Mouse (Mus musculus): Measurements from ENCODE around the gene Nsl1. TPM values are rescaled to one million over a fixed set of nuclear protein-coding genes. Genes with fewer than 3 reads are reported as not detected.

Gene Nsl1
- total RNA-seq, 4 experiments from 2014 or later = 0.35 to 1.1 (median 0.72) TPM

GRCm38 (mm10) chr1:191095019-191095418 lies 32.2 kb downstream of the Nsl1 start:
- no peak for DNase-seq

DNA sequence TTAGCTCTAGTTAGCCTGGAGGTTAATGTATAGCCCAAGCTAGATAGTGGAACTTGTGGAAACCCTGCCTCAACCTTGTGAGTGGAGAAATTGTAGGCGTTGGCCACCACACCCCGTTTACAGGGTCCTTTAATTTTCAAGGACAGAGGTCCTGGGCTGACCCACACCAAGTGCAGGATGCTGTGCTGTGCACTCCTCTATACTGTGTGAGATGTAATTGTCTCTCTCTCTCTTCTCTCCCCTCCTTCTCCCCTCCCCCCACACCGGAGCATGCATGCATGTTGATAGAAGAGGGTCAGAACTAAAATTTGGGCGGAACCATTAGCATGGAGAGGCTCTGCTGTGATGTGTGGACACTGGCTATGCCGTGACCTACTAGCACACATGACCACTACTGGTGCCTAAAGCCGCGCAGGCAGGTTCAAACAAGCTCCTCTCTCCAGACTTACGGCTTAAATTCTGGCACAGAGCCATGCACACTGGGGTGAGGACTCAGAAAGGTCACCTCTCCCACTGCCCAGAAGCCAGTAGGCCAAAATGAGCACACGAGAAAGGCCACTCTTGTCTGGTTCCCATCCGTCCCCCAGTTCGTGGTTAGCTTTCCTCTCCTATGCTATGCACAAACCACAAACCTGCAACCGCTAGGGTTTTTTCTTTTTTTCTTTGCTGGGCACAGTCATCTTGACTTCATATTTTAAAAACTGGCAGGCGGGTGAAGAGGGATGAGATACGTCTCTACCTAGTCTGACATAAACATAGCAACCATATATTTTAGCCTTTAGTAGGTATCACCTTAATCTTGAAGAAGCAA lies 34.3 kb downstream of the Nsl1 start:
- DNase-seq = no peak

DNA sequence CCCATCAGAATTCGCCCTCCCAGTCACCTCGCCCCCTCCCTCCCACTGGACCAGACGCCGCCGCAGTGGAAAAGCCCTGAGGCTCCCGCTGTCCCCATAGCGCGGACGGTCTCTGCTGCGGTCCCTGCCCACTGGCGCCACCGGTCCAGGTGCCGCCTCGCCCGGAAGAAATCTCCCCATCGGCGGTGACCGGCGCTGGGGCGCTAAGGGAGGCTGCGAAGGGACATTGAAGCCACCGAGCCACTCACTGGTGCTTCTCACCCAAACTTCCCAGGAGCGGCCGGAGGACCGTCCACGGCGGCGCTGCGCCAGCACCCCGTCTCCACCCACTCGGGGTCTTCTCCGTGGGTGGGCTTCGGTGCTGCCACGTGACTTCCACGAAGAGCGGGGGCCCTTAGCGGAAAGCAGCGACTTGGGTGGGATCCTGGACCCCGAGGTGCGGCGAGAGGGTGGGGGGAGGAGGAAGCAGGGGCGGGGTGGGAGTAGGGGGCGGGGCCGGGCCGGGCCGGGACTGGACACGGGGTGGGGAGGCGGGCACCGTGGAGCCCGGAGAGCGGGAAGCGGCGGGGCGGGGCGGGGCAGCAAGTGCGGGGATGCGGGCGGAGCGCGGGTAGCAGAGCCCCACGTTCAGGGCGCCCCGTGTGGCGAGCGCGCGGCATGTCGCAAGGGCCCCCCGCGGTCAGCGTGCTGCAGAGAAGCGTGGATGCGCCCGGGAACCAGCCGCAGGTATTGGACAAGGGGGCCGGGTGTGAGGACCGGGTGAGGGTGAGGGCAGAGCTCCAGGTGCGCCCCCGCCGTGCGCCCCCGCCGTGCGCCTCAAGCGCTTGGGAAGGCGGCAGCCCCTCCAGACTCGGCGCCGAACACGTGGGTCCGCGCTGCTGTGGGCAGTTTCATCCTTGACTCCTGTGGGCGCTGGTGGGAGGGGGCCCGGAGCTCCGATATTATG lies 35.3 kb downstream of the Nsl1 start, which contains the start of gene Batf3:
TSS of gene Batf3 (plus strand) at position 46 of the 946 bp plus-strand sequence.
- no peak for DNase-seq

- no peak for DNase-seq
Observed at GRCm38 (mm10) chr1:191099114-191099513, 36.3 kb downstream of the Nsl1 start.

DNA sequence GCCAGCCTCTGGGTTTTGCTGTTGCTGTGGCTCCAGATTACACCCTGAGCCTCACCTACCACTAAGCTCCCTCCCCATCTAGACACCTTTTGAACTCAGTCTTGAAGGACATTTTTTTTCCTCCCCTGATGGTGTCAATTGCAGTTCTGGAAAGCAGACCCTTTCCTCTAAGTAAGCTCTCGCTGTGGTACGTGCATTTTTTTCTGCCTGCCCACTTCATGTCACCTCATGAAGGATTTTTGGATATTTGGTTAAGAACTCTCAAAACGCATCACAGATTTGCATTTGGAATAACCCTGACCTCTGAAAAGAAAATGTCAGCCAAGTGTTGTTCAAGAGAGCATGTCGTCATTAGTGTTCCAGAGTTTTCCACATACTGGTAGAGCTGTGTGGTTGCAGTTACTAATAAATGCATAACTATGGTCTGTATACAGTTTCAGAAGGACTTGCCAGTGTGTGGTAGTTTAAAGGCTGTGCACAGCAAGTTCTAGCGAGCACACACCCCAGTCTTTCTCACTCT lies 37.0 kb downstream of the Nsl1 start:
- DNase-seq = no peak

DNA sequence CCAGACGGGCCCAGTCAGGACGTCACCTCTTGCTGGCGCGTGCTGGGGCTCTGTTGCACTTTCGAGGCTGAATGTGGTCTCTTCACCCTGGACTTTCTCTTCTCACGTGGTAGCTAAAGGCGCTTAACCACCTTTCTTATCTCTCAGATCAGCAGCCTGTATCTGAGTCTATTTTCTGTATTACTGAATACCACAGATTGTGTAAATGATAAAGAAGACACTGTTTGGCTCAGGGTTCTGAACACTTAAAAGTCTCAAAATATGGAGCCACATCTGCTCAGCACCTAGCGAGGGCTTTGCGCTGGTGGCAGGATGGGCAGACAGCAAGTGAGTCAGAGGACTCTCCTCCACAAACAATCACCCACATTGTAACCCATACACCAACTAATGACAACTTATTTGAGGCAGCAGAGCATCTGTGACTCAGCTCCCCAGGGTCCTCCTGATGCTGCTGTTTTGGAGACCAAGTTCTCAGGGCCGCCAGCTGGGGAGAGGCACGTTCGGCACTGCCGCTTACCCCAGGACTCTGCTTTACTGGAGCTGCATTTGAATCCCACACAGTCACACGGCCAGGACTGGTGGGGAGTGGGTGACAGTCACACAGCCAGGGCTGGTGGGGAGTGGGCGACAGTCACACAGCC lies 40.0 kb downstream of the Nsl1 start:
- no peak for DNase-seq

DNA sequence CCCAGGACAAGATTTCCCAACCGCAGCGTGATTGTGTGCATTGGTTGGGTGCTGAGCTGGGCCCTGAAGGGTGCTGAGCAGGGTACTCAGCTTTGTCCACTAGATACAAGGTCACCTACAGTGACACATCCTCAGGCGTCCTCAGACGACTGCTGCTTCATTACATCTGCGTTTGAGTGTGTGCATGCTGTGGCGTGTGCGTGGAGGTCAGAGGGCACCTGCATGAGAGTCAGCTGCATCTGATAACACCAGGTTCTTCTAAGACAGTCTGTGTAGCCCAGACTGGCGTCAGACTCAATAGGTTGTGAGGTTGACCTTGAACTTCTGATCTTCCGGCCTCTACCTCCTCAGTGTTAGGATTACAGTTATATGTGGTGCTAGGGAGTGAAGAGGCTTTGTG lies 42.4 kb downstream of the Nsl1 start:
- DNase-seq = no peak

GRCm38 (mm10) chr1:191107306-191107705 lies 44.5 kb downstream of the Nsl1 start:
- DNase-seq = no peak

DNA sequence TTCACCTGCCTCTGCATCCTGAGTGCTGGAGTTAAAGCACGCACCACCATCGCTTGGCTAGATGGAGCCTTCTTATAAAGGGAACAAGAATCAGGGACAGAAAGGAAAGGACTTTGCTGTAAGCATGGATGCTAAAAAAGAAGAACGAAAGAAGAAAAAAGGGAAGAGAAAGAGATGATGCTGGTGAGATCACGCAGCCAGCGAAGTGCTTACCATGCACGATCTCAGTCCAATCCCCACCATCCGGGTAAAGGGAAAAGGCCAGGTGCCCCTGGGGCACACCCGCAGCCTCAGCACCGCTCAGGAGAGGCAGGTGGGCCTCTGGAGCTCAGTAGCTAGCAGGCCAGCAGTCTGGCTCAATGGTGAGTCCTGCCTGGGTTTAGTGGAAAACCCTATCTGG lies 47.1 kb downstream of the Nsl1 start:
- DNase-seq = no peak

- DNase-seq = no peak
Observed at GRCm38 (mm10) chr1:191111146-191111545, 48.3 kb downstream of the Nsl1 start.

- DNase-seq = no peak
Observed at GRCm38 (mm10) chr1:191114868-191115267, 52.1 kb downstream of the Nsl1 start.

DNA sequence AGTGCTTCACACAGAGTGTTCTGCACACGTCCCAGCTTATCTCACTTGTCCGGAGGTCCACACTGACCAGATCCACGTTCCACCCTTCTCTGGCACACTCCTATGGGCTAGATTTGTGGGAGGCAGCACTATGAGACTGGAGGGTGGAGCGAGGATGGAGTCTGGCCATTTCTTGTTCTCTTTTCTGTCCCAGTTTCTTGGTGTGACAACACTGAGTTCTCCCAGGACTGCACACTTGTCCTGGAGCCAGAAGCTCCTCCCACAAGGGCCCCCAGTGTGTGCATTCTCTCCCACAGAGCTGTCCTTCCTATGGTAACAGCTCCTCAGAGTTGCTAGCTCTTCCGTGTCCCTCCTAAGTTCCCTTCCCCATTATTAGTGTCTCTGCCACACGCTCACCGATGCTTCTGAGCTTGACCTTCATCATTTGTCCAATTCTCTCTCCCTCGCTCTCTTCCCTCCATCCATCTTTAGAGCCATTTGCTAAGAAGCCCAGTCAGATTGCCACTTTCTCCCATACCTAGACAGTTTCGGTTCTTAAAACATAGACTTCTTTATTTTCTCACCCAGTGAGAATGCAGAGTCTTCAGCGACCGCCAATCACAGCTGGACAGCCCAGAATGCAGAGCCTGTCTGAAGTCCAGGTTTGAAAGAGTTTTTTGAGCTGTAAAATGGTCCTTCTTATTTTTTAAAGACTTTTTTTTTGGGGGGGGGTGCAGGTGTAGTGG lies 52.9 kb downstream of the Nsl1 start:
- no peak for DNase-seq

DNA sequence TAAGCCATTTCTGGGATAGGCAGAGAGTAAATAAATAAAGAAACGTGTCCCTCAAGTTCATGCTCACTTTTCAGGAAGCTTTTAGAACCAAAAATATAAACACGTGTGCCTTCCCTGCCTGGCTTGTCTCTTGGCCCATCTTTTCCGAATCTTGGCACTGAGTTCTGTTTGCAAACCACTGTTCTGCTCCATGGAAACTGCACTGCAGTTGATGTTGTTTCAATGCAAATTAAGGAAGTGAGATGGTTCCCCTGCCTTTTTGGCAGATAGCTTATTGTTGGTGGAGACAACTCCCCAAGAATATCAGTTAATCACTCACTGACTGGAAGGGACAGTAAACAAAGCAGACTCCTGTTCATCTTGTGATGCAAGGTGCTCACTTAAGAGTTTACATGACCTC lies 59.9 kb downstream of the Nsl1 start:
- DNase-seq = no peak

DNA sequence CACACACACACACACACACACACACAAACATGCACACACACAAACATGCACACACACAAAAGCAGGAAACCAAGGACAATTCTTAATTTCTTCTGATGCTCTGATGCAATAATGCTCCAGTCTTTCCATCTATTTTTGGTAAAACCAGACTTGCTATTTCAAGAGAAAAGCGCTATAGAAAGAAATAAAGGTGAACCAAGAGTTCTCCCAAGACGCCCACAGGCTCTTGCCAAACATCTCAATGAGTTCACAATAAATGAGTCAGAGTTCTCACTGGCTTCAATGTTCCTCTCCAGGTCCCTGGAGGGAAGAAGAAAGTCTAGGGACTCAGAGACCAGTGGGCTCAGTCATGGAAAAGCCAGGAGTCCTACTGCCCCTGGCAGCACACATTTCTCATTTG lies 60.9 kb downstream of the Nsl1 start:
- DNase-seq = no peak

DNA sequence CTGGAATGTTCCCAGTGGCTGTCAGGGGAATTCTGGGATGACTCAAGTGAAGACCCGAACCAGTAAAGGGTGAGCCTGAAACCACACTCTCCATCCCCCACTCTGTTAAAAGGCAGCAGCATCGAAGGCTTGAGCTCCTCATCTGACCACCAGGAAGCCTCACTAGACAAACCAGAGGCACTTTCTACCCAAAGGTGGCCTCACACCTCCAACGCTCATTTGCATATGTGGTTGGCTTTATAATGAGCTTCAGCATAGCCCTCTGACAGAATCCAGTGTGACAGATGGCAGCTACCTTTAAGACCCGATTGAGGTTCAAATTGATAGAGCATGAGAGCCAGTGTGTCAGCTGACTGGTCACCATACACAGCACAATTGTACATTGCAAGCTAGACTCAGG lies 61.5 kb downstream of the Nsl1 start:
- DNase-seq = no peak

DNA sequence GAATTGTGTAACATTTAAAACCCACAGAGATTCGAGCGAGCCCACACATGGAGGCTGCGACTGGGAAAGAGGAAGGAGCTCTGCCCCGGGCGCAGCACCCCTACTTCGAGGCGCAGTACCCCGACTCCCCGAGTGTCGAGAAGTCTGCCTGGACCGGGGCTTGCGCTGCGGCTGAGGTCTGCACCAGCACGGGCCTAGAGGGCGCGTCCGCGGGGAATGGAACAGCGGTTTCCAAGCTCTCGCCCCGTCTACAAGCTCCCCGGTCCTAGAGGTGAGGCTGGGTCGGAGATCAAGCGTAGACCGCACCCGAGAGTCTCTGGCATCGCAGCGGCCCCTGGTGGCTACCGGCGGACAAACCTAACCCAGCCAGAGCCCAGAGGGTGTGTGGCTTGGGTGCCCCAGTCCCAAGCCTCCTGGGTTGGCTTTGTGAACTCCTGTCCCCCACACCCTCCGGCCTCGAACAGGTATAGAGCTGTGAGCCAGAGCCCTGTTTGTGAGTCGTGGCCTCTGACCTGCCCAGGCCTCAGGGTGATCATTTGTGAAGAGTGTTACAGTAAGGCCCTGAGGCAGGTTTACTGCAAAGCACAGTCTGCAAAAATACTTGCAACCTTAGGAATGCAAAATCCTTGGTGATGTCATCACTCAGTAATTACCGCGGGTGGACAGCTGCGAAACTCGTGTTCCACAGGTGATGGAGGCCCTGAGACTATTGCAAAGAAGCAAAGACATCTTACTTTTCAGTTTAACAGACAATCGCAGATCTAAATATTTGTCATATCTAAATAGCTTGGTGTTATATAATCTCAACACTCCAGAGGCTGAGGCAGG lies 63.2 kb downstream of the Nsl1 start:
- peak; percentile 21 for DNase-seq

GRCm38 (mm10) chr1:191131692-191132091 lies 68.9 kb downstream of the Nsl1 start:
- DNase-seq = no peak

GRCm38 (mm10) chr1:191132240-191132639 lies 69.4 kb downstream of the Nsl1 start:
- no peak for DNase-seq

DNA sequence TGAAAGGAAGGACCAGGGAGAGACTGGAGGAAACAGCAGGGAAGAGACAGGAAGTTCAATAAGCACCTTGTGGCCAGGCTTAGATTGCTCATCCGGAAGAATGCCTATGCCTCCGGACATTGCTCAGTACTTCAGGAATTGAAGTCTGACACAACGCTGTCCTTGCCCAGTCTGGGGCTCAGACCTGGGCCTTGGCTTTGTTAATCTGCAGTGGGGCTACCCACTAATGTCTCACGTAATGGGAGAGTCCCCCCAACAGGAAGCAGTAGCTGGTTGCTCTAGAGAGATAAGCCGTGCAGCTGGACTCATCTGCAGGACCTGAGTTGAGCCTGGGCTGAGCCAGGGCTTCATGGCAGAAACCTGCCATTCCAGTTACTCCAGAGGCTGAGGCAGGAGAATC lies 70.1 kb downstream of the Nsl1 start:
- no peak for DNase-seq

GRCm38 (mm10) chr1:191135406-191135805 lies 72.6 kb downstream of the Nsl1 start:
- no peak for DNase-seq

Measured in adrenal gland, adult 8-10 months (tissue).